Mouse (Mus musculus) ES-E14 (cell line): ENCODE results near the gene Ntm. TPM values are rescaled to one million over a fixed set of nuclear protein-coding genes. Genes with fewer than 3 reads are reported as not detected.
A peak's percentile ranks its signal among the peaks of the same experiment; 100 is the strongest.

Experiments used
- DNase-seq: peaks from one replicate; pipeline ENCODE4 v3.0.0-alpha.2; 2013; ENCODE audit warnings: low read depth, low spot score
- H3K27ac ChIP-seq: 2 replicates; pipeline ENCODE4 v1.5.1; 2012; ENCODE audit warnings: low read depth, mild to moderate bottlenecking, low read length, moderate library complexity, mixed read lengths; ENCODE audit not compliant: poor library complexity, insufficient read depth, severe bottlenecking
- H3K36me3 ChIP-seq: 2 replicates; pipeline ENCODE4 v1.6.1; 2012; ENCODE audit warnings: mild to moderate bottlenecking, low read length, moderate library complexity, mixed read lengths; ENCODE audit not compliant: control insufficient read depth, poor library complexity, insufficient read depth, severe bottlenecking
- H3K4me1 ChIP-seq, 2 experiments: fragments of 150-350 bp in 1 of 2; sonication (generic) in 1 of 2; 2 replicates each; pipeline ENCODE4 v1.6.1; 2012; ENCODE audit warnings: low read length in 2 of 2, mild to moderate bottlenecking in 1 of 2, mixed read lengths in 1 of 2; ENCODE audit not compliant: control insufficient read depth in 2 of 2, insufficient read depth in 2 of 2, poor library complexity in 1 of 2
- H3K4me3 ChIP-seq, 2 experiments: fragments of 150-350 bp in 1 of 2; sonication (generic) in 1 of 2; 2 replicates each; pipeline ENCODE4 v1.5.1; 2012; ENCODE audit warnings: low read length in 2 of 2, low read depth in 1 of 2, mild to moderate bottlenecking in 1 of 2, mixed read lengths in 1 of 2; ENCODE audit not compliant: insufficient read depth in 1 of 2, poor library complexity in 1 of 2, severe bottlenecking in 1 of 2
- H3K9ac ChIP-seq: 2 replicates; pipeline ENCODE4 v1.6.1; 2012; ENCODE audit warnings: low read depth, mild to moderate bottlenecking, low read length, mixed read lengths; ENCODE audit not compliant: poor library complexity, insufficient read depth, severe bottlenecking
- H3K9me3 ChIP-seq: fragments of 150-350 bp; sonication (generic); 2 replicates; pipeline ENCODE4 v1.6.1; 2012; ENCODE audit warnings: low read depth, mild to moderate bottlenecking, low read length; ENCODE audit not compliant: control insufficient read depth, insufficient read depth
- CHD2 ChIP-seq: IDR thresholded peaks from 2 replicates; pipeline ENCODE4 v1.6.1; 2014; ENCODE audit warnings: mild to moderate bottlenecking, low read depth, low read length, inconsistent platforms
- HCFC1 ChIP-seq: IDR thresholded peaks from 2 replicates; pipeline ENCODE4 v1.6.1; 2012; ENCODE audit warnings: low read length, inconsistent platforms, borderline replicate concordance; ENCODE audit not compliant: insufficient read depth
- MAFK ChIP-seq: IDR thresholded peaks from 2 replicates; pipeline ENCODE4 v1.6.1; 2014; ENCODE audit warnings: mild to moderate bottlenecking, low read depth, low read length, inconsistent platforms; ENCODE audit not compliant: insufficient read depth
- ZC3H11A ChIP-seq: IDR thresholded peaks from 2 replicates; pipeline ENCODE4 v1.6.1; 2012; ENCODE audit warnings: low read depth, mild to moderate bottlenecking, inconsistent platforms, low read length, borderline replicate concordance
- ZNF384 ChIP-seq: IDR thresholded peaks from 2 replicates; pipeline ENCODE4 v1.6.1; 2012; ENCODE audit warnings: low read depth, low read length, inconsistent platforms
- in situ Hi-C, 2 experiments: fragments of 600-800 bp; cut with MboI; formaldehyde crosslinking; loops; one replicate each; pipeline ENCODE4 v1.15.1; 2025; ENCODE audit warnings: low sequenced_read_pairs in 2 of 2, inconsistent platforms in 1 of 2; ENCODE audit not compliant: unreplicated experiment in 2 of 2
- total RNA-seq: library from RNA; depleted of rRNA; stranded (reverse); fragments of 300-350 nt; gene quantifications from 2 replicates; pipeline ENCODE4 v1.2.3, GENCODE M21; 2012

The Ntm gene
- total RNA-seq, 1 experiment = 0.67 TPM

DNA sequence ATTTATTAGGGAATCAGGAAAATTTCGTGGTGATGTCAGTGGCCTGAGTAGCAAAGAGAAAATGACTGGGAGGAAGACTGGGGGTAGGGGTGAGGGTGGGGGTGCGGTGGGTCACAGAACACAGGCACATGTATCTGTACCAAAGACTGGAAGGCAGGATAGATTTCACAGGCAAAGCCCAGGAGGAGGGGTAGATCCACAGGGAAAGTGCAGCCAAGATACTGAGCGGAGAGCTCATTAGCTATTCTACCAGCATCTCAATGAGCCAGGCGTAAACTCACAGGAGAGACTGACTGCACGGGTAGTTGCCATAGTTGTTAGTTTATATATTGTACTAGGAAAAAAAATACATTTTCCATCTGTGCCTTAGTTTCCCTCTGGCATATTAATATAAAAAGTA is 375.6 kb downstream of the Ntm start:
- Histone ChIP-seq H3K4me1 (no peaks in the 10 kb centered on the region), H3K4me3 (no peak overlapping the region), H3K27ac (no peak overlapping the region), H3K9me3 (no peaks in the 10 kb centered on the region), H3K36me3 (no peaks in the 10 kb centered on the region), H3K9ac (no peak overlapping the region)
- no peak for DNase-seq
- TF ChIP-seq ZNF384 = no peak
- no peak for TF ChIP-seq CHD2
- no peak for TF ChIP-seq ZC3H11A
- TF ChIP-seq MAFK = no peak
- TF ChIP-seq HCFC1 = no peak
- in situ Hi-C loops = no loop called here

GRCm38 (mm10) chr9:29586381-29586770 is 376.6 kb downstream of the Ntm start:
- in situ Hi-C loops = no loop called here
- Histone ChIP-seq H3K4me1 (no peaks in the 10 kb centered on the region), H3K36me3 (no peaks in the 10 kb centered on the region), H3K9ac (no peak overlapping the region), H3K27ac (no peak overlapping the region), H3K4me3 (no peak overlapping the region), H3K9me3 (no peaks in the 10 kb centered on the region)
- TF ChIP-seq HCFC1 (no peak), ZNF384 (no peak), CHD2 (no peak), ZC3H11A (no peak), MAFK (no peak)
- DNase-seq = no peak

DNA sequence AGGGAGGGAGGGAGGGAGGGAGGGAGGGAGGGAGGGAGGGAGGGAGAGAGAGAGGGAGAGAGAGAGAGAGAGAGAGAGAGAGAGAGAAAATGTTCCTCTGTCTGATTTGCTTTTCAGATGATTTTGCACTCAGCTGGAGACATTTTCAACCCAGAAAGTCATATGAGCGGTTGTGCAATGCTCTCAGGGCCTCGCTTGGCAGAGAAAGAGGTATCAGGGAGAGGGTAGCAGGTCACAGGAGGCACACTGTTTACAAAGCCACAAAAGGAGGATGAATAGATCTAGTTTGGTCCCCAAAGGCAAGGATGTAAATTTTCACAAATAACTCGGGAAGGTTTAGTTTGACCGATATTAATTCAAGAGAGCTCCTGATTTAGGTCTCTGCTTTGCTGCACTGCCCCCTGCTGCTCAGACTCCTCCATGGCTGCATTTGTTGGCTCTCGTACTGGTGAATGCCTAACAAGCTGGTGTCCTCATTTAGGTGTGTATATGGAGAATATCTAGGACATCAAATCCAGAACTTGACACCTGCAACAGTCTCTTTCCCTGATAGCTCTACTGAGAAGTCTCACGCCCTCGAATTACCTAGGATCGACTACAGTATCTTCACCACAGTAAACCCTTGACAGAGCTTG is 377.1 kb downstream of the Ntm start:
- in situ Hi-C loops = no loop called here
- peak; percentile 41 for DNase-seq
- peak; percentile 43; the same call in 1 of the 2 replicates for TF ChIP-seq ZC3H11A
- no peak for TF ChIP-seq HCFC1

GRCm38 (mm10) chr9:29578226-29578625 is 384.7 kb downstream of the Ntm start:
- Histone ChIP-seq H3K9me3 (no peaks in the 10 kb centered on the region), H3K27ac (no peak overlapping the region), H3K4me3 (no peak overlapping the region), H3K4me1 (no peaks in the 10 kb centered on the region), H3K36me3 (no peaks in the 10 kb centered on the region), H3K9ac (no peak overlapping the region)
- DNase-seq = no peak
- TF ChIP-seq ZNF384 (no peak), ZC3H11A (no peak), HCFC1 (no peak), MAFK (no peak), CHD2 (no peak)
- in situ Hi-C loops = no loop called here

More for the DNA sequence above, 377.1 kb downstream of the Ntm start:
- Histone ChIP-seq H3K9ac (no peak overlapping the region), H3K36me3 (no peaks in the 10 kb centered on the region), H3K4me1 (no peaks in the 10 kb centered on the region), H3K9me3 (no peaks in the 10 kb centered on the region), H3K27ac (no peak overlapping the region), H3K4me3 (no peak overlapping the region)

- in situ Hi-C loops = no loop called here
- TF ChIP-seq MAFK = no peak
- no peak for TF ChIP-seq ZNF384
- TF ChIP-seq ZC3H11A = no peak
- TF ChIP-seq HCFC1 = no peak
- Histone ChIP-seq H3K9me3 (no peaks in the 10 kb centered on the region), H3K27ac (no peak overlapping the region), H3K9ac (no peak overlapping the region), H3K4me3 (no peak overlapping the region), H3K36me3 (no peaks in the 10 kb centered on the region), H3K4me1 (no peaks in the 10 kb centered on the region)
- DNase-seq = no peak
Measured at GRCm38 (mm10) chr9:29576051-29576533, 386.8 kb downstream of the Ntm start.
